Mouse (Mus musculus) spleen, embryonic (tissue): Measurements from ENCODE around the gene Cmtm5.
"Not testable (repeated sequence)": the region's sequence is repeated elsewhere in the genome, so short reads cannot be mapped to it uniquely, and the experiment has no call there.

Source experiments
- CTCF ChIA-PET: fragments of 350-600 bp; sonication (Branson Sonifier 250); formaldehyde crosslinking; loops from one replicate; lab custom pipeline; 2022; lab: Charles Lee

Cmtm5 gene

DNA sequence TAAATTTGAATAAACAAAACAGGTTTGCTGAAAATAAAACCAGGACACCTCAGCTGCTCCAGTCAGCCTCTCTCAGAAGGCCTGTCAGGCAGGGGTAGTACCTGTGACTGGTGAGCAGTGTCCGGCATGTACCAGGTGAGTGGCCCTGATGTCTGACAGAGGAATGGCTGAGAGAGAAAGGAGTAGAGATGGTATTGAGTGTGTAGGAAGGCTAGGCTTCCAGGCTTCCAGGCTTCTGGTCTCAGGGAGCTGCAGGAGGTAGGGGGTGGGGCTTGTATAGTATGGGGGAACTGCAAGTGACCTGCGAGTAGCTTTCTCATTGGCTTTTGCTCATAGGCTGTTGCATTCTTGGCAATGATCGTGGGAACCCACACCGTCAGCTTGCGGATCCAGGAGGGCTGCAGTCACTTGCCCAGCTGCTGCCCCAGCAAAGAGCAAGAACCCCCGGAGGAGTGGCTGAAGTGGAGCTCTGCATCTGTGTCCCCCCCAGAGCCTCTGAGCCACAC lies 3.4 kb upstream of the Cmtm5 start, which contains the start of gene Il25:
Gene Il25, plus strand, starts transcription at position 51 of the 506 bp plus-strand sequence.
- CTCF ChIA-PET, result no interaction called here

DNA sequence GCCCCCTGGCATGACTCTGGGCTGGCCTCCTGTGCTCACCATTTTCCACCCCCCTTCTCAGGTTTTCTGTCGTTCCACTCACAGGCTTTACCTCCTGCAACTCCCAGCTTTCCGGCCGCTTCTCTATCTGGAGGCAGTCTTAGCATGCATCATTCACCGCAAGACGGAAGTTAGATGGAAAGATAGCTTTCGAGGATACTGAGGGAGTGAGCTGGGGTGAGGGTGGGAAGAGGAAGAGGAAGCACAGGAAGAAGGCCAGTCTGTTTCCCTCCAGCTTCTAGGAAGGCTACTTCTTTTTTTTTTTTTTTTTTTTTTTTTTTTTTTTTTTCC lies 735 bp downstream of the Cmtm5 start:
- CTCF ChIA-PET, result no interaction called here

DNA sequence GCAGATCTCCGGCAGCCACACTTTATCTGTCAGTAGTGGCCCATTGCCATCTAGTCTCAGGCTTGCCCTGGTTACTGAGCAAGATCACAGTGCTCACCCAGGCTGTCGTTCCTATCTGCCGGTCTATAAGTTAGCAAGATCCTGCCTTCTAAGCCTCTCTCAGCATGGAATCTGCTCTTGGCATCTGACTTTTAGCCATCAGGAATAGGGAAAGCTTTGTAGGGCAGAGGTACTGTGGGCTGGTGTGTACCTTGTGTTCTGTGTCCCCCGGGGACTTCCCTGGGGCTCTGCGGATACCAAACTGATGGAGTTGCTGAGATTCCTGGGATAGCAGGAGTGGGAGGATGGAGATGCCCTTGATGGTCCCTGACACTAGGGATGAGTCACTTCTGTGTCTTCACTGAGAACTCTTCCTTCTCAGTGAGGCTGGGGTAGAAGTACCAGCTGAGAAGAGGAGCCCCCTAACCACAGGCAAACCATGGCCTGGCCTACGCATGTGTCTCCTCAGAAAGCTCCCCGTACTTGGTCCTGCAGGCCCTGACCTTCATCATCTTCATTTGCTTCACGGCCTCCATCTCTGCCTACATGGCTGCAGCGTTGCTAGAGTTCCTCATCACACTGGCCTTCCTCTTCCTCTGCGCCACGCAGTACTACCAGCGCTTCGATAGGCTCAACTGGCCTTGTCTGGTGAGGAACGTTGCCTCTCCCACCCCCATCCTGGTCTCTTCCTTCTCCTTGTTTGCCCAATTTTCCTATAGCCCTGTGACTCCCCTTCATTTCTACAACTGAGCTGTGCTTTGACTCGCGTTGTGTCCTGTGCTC lies 1.5 kb downstream of the Cmtm5 start:
- CTCF ChIA-PET, result interaction anchor here (0.6 kb wide), 2 partner anchors 111 to 334 kb away, joined by 4 to 7 read pairs; no protein-coding TSS in a partner anchor

DNA sequence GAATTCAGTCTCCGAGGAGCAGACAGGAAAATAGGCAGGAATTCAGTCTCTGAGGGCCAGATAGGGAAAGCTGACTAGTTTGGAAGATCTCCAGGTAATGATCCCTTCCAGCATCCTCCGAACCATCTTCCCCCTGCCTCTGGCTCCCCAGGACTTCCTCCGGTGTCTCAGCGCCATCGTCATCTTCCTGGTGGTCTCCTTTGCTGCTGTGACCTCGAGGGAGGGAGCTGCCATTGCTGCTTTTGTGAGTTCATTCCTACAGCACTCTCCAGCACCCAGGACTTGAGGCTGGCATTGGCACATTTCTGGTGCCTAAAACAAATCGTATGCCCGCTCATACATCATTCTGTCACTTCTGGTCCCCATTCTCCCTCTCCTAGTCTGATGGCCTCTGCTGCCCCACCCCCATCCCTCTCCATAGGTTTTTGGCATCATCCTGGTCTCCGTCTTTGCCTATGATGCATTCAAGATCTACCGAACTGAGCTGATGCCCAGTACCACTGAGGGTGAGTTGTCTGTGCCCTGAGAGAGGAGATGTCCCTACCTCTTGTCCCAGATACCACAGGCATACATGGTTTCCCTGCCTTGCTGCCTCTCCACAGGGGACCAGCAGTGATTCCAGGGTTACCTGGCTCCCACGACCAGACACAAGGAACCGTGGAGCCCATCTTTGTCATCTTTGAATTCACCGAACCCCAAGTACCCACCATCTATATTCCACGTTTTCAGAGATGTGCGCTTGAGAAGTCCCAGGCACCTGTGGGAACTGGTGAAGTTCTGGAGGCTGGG lies 2.6 kb downstream of the Cmtm5 start:
- CTCF ChIA-PET, result interaction anchor here (0.6 to 1.1 kb wide), 3 partner anchors 16 to 332 kb away, joined by 3 to 4 read pairs (median 3); no protein-coding TSS in a partner anchor

DNA sequence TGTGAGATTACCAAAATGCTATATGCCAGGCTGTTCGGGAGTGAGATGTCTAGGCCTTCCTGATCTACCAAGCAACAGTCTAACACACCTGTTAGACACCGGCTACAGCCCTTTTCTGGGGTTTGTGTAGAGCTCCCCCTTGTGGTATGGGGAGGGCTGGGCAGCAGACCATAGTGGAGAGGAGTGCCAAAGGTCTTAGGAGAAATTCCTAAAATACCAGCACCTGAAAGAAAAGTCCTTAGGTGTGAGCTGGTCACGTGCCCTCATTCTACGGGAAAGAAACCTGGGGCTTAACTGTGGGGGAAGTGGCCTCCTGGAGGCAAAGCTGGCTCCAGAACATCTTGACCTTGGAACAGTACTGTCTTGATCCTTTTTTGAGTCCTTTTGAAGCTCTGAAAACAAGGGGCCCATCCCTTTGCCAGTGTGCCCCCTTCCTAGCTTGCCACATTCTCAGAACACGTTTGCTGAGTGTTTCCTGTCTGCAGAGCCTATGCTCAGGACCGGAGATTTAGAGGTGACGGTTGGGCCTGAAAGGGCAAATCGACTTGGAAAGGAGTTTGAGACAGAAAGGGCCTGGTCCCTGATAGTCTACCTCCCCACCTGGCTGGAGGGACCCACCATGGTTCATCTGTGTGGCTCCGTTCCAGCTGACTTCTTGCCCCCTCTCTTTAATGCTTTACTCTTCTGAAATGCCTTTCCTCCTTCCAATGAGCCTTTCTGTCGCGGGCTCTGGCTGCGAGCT lies 3.5 kb downstream of the Cmtm5 start:
- CTCF ChIA-PET, result interaction anchor here (0.6 to 1.1 kb wide), 2 partner anchors 96 to 104 kb away, joined by 3 to 15 read pairs; no protein-coding TSS in a partner anchor

DNA sequence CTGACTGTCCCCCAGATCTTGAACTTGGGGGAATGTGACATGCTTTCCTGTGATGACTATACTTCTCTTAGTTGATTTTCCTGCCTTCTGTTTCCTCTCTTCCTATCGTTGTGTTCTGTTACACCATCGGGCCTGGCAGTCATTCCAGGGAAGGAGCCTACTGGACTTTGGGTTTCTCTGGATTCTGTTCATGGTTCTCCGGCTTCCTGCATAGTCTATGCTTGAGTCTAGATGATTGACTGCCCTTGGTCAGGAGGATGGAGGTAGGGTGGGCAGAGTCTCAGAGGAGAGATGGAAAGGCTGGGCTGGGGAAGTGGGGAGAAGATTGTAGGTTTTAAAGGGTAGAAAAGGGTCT lies 4.1 kb downstream of the Cmtm5 start:
- CTCF ChIA-PET, result no interaction called here

DNA sequence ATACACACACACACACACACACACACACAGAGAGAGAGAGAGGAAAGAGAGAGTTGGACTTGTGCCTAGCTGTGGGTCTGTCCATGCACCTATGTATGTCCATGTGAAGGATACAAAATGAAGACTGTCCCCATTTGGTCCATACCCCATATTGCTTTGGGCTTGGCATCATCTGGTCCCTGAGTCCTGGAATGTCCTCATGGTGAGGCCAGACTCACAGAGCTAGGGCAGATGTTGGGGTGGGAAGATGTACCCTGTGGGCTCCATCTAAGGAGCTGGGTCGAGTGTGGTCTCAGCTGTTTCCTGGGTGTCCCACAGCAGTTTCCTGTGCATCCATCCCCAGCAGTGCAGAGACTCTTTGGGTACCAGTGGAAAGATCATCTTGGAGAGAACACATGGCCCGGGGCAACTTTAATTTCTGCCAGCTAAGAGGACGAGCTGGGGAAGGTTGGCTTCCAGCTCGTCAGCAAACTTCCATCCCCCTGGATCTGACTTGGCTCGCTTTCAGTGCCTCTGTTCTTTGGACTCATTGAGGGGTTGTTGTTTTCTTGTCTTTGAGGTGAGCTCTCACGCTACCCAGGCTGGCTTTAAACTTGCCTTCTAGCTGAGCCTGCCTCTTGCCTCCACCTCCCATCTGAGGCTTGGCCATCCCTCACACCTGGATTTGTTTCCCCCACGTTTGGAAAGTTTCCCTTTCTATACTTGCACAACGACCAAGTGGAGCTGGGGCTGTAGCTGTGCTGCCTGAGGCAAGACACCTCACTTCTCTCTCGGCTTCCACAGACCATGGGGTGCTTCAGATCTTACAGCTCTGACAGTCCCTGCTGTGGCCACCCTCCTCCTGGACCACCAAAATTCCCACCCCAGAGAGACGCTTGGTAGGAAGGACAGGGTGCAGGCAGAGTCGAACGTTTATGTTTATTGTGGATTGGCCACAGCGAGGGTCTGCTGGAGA lies 5.2 kb downstream of the Cmtm5 start:
- CTCF ChIA-PET, result interaction anchor here (0.7 kb wide), 1 partner anchor 116 kb away, joined by 7 read pairs; no protein-coding TSS in a partner anchor

DNA sequence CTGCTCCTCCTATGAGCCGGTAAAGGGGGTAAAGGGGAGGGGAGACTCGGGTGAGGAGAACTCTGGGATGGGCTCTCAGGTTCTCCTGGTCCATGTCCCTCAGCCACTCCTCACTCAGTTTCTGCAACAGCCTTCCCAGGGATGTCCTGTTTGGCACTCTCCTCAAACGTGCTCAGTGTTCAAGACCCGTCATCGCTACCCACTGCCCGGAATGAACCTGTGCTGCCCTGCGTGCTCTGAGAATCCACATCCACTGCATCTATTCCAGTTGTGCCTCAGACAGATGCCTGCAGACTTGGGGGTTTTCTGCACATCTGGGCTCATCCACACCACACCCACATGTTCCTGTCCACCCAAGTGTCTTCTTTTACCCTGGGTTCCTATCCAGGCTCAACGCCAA lies 6.4 kb downstream of the Cmtm5 start:
- CTCF ChIA-PET, result no interaction called here

DNA sequence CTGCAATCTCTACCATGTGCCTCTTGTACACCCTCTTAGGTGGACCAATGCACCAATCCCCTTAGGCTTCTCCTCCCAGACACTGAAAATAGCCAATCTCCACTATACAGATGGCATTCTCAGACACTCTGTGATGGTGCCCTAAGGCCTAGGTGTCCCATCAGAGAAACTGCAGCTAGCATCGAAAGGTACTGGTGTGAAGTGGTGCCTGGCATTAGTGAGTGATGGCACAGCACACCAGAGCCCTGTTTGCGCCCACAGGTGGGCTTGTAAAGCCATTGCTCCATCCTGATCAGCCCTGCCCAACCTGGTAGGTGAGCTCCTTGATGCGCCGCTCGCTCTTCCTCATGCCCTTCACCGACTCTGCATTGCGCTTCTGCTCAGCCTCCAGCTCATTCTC lies 7.9 kb downstream of the Cmtm5 start:
- CTCF ChIA-PET, result no interaction called here

DNA sequence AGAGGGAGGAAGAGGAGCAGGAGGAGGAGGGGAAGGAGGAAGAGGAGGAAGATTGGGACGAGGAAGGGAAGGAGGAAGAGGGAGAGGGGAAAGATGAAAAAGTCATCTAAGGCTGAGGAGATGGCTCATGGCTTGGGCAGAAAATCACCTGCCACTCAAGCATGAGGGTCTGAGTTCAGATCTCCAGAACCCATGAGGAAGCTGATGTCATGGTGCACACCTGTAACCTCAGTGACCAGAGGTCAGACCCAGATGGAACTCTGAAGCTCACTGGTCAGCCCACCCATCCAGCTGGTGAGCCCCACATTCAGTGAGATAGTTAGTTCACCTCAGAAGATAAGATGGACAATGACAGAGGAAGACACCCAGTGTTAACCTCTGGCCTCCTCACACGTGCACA lies 8.9 kb downstream of the Cmtm5 start:
- CTCF ChIA-PET, result no interaction called here

DNA sequence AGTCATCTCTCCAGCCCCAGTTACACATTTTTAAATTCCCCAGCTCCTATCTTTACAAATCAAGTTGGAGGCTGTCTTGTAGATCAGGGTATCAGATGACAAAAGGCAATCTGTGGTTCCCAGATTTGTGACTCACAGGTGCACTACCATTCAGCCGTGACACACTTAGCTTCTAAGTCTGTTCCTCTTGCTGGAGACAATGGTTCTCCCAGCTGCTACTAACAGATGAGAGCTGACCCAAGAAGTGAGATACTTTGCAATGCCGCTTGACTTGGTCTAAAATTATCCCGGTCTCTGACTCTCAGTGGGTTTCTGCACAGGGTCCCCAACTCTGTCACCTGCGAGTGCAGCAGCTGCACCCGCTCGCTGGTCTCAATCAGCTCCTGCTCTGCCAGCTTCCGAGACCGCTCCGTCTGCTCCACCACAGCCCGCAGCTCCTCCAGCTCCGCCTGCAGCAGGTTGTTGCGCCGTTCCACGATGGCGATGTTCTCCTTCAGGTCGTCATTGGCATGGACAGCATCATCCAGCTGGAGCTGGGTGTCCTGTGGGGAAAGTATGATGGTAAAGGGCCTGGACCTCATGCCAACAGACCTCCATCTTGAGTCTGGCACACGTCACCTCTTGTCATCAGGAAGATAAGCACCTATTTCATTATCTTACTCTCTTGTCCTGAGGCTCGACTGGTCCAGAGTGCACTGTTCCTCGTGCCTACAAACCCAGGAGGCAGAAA lies 10.1 kb downstream of the Cmtm5 start:
- CTCF ChIA-PET, result interaction anchor here (0.5 kb wide), 1 partner anchor 80 kb away, joined by 14 read pairs; no protein-coding TSS in a partner anchor

DNA sequence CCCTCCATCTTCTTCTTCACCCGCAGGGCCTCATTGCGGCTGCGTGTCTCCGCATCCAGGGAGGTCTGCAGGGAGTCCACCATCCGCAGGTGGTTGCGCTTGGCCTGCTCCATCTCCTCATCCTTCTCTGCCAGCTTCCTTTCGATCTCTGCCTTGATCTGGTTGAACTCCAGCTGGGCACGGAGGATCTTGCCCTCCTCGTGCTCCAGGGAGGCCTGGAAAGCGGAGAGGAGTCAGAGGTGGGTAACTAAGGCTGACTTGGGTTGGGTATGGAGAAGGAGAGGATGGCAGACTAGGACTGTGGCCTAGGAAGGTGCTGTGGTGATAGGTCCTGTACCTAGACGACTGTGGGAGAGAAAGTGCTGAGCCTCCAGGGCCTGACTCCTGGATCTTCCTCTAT lies 10.9 kb downstream of the Cmtm5 start:
- CTCF ChIA-PET, result not testable (repeated sequence)

DNA sequence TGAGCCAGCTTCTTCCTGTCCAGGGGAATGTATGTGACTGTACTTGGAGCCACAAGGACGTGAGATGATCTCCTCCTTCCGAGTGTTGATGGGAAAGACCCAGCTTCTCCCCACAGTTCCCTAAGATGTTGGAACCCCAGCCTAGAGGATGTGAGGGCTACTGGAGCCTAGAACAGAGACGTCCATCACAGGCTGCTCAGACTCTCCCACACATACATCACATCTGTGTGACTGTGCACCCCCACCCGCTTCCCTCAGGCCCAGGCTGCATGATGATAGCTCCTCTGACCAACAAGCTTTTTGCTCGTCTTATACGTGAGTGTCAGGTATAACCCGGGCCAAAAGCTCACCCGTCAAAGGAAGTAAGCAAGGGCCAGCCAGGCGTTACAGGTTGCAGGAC lies 12.7 kb downstream of the Cmtm5 start:
- CTCF ChIA-PET, result no interaction called here

DNA sequence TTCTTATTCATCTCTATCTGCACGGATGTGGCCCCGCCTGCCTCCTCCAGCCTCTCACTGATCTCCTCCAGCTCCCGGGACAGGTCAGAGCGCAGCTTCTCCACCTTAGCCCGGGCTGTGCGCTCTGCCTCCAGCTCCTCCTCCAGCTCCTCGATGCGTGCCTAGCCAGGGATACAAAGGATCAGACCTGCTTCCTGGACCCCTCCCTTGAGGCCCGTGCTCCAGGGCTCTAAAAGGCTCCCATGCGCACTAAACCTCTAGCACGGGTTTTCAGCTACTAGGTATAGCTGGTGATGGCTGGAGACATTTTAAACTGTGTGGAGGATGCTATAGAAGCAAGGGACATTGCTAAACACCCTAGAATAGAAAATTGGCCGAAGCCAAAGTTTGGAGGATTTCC lies 14.4 kb downstream of the Cmtm5 start:
- CTCF ChIA-PET, result interaction anchor here (0.6 kb wide), 1 partner anchor 20 kb away, joined by 7 read pairs; no protein-coding TSS in a partner anchor

DNA sequence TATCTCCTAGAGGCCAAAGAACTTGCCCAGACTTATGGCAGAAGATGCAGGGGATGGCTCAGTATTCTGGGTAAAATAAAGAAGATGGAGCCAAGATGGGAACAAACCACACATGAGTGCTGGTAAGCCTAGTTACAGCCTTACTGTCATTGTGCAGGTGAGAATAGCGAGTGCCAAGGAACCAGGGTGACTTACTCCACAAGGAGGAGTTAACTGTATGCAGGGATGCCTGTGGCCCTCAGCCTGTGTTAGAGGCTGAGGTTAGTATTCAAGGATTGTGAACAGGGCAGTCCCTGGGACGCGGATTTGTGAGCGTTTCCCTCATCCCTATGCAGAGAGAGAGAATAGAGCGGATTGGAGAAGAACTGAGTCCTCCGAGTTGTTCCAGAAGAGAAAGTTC lies 15.5 kb downstream of the Cmtm5 start:
- CTCF ChIA-PET, result interaction anchor here (0.6 kb wide), 1 partner anchor 76 kb away, joined by 3 read pairs; no protein-coding TSS in a partner anchor

DNA sequence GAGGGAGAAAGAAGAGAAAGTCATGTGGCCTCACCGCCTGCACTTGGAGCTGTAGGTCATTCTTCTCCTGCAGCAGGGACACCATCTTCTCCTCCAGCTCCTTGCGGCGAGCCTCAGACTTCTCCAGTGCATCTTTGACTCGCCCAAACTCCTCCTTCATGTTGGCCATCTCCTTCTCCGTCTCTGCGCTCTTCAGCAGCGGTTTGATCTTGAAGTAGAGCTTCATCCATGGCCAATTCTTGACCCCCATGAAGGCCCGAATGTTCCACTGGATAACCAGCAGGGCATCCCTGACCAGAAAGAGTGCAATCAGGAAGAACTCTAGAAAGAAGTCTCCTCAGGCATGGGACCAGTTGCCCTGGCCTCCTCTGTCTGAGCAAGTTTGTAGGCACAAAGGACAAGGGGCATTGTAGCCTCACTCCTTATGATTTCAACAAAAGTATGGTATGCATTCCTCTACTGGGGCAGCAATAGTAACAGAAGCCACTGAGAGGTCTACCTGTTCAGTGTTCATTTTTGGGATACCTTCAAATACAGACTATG lies 17.7 kb downstream of the Cmtm5 start:
- CTCF ChIA-PET, result no interaction called here

DNA sequence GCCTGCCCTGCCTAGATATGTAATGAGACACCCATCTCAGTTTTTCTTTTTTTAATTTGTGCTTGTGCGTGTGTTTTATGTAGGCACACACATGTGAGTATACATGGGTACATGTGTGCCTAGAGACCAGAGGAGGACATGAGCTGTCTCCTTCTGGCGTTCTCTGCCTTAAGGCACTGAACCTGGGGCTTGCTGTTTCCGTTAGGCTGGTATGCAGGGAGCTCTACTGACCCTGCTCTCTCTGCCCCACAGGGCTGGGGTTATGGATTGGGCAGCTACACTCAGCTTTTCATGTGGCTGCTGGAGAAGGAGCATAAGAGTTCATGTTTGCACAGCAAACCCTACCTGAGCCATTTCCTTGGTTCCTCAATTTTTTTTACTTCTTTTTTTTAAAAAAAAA lies 18.4 kb downstream of the Cmtm5 start:
- CTCF ChIA-PET, result interaction anchor here (0.6 kb wide), 1 partner anchor 16 kb away, joined by 3 read pairs; no protein-coding TSS in a partner anchor

DNA sequence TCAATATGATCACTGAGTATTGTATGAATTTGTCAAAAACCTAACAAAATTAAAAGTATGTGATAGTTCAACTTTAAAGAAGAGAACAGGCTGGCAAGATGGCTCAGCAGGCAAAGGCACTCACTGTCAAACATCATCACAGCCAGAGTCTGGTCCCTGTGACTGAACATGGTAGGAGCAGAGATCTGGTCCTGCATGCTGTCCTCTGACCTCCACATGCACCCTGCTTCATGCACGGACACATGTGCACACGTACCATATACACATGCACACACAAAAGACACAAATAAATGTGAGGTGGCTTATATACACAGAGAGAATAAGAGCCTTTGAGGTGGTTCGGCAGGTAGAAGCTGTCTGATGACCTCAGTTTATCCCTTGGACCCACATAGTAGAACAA lies 19.4 kb downstream of the Cmtm5 start:
- CTCF ChIA-PET, result no interaction called here

DNA sequence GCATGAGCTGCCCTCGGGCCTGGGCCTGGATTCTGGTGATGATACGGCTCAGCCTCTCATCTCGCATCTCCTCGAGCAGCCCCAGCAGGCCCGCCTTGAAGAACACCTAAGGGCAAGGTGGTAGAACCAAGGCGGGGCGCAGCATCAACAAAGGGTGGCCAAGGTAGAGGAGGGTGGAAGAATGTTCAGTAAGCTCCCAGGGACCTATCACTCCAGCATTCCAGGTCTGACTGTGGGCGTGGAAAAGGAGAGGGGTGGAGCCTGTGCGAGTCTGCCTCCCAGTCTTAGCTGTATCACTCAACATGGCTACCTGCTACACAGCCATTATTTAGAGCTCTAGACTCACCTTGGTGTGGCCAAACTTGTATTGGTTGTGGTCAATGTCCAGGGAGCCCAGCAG lies 20.5 kb downstream of the Cmtm5 start:
- CTCF ChIA-PET, result no interaction called here
